Mouse (Mus musculus) left cerebral cortex, adult 11 months (tissue): Measurements from ENCODE around the gene Wdr20.

Source experiments
- DNase-seq: peaks from one replicate; pipeline ENCODE4 v3.0.0; 2022; ENCODE audit warnings: low spot score

Gene Wdr20

DNA sequence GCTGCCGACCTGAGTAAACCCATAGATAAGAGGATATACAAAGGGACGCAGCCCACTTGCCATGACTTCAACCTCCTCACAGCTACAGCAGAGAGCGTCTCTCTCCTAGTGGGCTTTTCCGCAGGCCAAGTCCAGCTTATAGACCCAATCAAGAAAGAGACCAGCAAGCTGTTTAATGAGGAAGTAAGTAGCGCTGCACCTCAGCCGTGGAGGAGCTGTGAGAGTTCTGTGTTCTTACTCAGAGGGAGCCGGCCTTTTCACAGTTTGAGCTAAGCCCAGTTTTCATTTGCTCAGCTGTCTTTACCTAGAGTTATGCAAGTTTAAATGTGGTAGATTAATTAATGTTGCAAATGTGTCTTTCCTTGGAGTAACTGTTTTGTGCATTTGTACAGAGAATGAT, 41.6 kb downstream of the Wdr20 start:
- no peak for DNase-seq

DNA sequence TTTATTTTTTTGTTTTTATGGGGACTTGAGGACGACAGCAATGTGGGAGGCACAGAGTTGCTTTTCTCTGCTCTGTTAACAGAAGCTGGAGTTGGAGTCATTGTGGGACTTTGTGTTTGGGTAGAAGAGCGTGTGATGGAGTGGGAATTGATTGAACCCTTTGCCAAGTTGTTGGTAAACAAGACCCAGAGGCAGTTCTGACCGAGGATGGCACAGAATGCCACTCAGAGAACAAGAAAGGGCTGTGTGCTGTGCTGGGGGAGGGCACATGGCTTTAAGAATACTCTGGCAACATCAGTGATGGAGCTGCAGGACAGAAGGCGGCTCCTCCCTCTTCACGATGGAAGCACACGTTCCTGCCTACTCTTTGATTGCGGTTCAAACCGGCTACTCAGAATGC, 43.4 kb downstream of the Wdr20 start:
- peak; percentile 39 for DNase-seq

DNA sequence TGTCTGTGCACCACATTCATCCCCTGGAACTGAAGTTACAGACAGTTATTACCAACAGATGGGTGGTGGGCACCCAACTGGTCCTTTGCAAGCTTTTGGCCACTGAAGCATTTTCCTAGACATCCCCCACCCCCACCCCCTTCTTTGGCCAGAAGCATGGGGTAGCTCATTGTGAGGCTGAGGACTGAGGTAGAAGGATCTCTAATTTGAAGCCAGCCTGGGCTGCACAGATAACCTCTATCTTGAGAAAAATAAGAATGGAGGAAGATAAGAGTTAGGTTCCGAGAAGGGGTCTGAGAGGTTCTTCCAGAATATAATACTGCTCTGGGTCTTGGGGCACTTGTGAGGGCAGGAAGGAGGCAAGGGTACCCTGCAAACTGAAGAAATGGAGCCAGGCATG, 44.5 kb downstream of the Wdr20 start:
- DNase-seq: no peak

GRCm38 (mm10) chr12:110784211-110784610, 46.5 kb downstream of the Wdr20 start:
- no peak for DNase-seq

DNA sequence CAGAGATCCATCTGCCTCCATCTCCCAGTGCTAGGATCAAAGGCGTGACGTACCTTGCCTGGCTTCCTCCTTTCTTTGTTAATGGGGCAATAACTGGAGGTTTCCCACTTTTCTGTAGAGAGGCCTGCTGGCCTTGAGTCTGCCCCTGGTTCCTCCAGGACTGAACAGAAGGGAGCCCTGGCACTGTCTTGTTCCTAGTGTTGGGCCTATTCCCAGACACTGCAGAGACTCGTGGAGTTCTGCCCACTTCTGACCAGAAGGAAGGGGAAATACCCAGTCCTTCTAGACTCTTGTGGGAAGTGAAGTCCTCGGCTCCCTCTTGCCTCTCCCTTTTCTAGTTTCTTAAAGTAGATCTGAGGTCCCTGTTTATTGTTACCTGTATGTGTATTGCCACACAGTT, 48.5 kb downstream of the Wdr20 start:
- DNase-seq: no peak

- DNase-seq: no peak
Observed at GRCm38 (mm10) chr12:110790580-110790979, 52.8 kb downstream of the Wdr20 start.

- no peak for DNase-seq
Observed at GRCm38 (mm10) chr12:110791026-110791425, 53.3 kb downstream of the Wdr20 start.

DNA sequence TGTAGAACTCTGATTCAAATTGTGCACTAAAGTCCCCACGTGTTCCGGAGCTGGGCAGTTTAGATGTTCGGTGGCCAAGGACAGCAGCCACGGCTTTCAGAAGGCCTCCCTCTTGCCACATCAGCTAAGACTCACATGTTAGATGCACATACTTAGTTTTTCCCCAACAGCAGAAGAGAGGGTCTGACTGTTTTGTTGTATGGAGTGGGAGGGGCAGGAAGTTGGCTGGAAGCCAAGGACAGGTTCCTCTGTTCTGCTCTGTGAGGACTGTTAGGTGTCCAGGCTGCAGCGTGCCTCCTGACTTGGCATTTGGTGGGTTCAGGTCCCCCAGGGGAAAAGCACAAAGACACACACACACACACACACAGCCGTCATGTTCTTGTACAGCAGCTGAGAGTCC, 57.3 kb downstream of the Wdr20 start:
- DNase-seq: no peak

GRCm38 (mm10) chr12:110796748-110797147, 59.0 kb downstream of the Wdr20 start:
- DNase-seq: no peak

GRCm38 (mm10) chr12:110797202-110797601, 59.5 kb downstream of the Wdr20 start:
- no peak for DNase-seq

GRCm38 (mm10) chr12:110797842-110798431, 60.2 kb downstream of the Wdr20 start:
- DNase-seq: no peak

DNA sequence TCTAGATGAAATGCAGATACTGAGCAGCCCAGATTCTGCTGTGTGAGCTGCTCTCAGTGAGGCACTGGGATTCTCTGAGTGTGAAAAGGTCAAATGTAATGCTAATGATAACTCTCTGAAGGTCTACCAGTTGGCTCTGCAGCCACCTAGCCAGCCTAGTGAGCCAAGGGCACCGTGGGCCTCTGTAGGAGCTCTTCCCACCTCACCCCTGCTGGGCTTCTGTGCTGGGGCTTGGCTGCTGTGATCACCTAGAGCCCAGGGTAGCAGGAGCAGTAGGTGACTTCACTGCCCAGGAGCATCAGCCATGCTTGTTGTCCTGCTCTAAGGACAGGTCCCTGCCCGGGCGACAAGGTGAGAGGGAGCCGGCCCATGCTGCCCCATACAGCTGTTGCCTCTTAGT, 61.5 kb downstream of the Wdr20 start:
- no peak for DNase-seq

DNA sequence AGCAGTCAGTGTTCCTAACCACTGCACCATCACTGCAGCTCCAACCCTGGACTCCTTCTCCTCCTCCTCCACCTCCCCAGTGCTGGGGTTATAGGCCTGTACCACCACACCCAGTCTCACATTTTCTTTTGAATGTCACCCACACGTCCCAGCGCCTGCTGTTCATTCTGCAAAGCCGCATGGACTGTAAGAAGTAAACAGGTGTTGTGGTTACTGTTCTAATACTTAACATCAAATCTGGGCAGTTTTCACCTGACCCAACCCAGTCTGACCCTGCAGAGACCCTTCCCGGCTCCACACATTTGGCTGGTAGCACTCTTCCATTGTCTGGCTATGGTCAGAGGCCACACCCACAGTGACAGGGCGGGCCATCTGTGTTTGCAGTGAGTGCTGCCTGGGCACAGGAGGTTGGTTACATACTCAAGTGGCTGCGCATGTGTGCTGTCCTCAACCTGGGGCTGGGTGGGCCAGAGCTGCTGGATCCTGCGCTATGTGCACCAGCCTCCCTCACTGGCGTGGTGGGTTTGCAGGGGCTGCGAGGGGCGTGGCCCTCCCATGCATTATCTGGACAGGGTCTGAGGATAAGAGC, 64.2 kb downstream of the Wdr20 start:
- no peak for DNase-seq

GRCm38 (mm10) chr12:110802674-110803297, 65.0 kb downstream of the Wdr20 start:
- no peak for DNase-seq

- no peak for DNase-seq
Observed at GRCm38 (mm10) chr12:110804261-110804660, 66.5 kb downstream of the Wdr20 start.

- no peak for DNase-seq
Observed at GRCm38 (mm10) chr12:110806301-110806970, 68.7 kb downstream of the Wdr20 start.

DNA sequence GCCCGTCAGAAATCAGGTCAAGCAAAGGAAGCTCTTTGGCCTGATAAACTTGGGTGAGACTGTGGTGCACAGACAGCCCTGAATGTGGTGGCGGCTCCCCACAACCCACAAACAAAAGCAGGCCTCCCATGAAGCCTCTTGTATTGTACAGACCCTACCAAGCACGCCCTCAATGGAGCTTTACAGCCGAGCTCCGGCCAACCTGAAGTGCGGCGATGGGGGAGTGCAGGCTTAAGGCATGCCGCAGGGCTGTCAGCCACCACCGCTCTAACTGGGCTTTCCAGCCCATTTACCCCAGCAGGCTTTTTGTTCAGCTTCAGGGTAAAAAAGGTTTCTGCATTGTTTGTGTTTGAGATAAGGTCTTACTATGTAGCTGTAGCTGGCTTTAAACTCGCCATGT, 70.7 kb downstream of the Wdr20 start:
- DNase-seq: no peak

DNA sequence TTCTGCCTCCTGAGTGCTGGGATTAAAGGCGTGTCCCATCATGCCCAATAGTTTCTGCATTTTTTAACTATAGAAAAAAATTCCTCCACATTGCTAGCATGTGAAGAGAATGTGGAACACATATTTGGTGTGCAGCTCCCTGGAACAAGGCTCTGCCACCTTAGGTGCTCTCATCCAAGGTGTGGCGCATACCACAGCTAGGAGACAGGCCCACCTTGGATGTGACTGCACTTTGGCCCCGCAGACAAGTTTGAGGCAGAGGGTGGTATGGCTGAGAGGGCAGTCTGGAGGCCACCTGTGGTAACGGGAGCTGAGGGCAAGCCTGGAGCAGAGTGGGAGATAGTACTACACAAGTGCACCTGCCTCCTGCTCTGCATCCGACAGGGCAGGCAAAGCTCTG, 71.1 kb downstream of the Wdr20 start:
- DNase-seq: no peak

GRCm38 (mm10) chr12:110813132-110813531, 75.4 kb downstream of the Wdr20 start:
- DNase-seq: no peak

GRCm38 (mm10) chr12:110813624-110814023, 75.9 kb downstream of the Wdr20 start:
- DNase-seq: no peak

DNA sequence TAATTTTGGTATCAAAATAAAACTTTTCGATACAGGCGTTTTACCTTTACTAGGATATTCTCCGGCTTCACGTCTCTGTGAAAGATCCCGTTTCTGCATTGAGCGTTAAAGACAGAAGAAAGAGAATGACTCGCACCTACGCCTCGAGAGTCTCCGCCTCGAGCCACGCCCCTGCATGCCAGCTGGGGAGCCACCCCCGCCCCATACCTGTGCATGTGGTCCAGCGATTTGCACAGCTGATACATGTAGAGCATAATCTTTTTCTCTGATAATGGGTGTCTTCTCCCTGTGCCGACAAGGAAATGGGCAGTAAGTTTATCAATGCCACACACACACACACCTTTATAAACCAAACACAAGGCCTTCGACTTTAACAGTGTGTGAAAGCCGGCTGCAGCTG, 77.2 kb downstream of the Wdr20 start:
- DNase-seq: no peak

DNA sequence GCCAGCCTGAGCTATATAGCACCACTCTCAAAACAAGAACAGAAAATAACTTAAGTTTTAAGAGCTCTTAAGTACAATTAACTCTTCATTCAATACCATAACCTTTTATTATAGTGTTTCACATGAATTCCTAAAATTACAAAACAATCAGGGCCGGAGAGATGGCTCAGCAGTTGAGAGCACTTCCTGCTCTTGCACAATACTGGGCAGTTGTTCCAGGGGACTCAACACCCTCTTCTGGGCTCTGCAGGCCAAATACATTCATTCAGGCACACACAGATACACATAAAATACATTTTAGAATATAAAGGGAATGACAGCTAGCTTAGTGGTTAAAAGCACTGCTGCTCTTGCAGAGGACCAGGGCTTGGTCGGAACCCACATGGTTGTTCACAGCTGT, 79.1 kb downstream of the Wdr20 start:
- DNase-seq: no peak

- no peak for DNase-seq
Observed at GRCm38 (mm10) chr12:110819367-110819766, 81.6 kb downstream of the Wdr20 start.
